18 mouse cellular contexts compared by ENCODE assay signal in the genomic region with DNA sequence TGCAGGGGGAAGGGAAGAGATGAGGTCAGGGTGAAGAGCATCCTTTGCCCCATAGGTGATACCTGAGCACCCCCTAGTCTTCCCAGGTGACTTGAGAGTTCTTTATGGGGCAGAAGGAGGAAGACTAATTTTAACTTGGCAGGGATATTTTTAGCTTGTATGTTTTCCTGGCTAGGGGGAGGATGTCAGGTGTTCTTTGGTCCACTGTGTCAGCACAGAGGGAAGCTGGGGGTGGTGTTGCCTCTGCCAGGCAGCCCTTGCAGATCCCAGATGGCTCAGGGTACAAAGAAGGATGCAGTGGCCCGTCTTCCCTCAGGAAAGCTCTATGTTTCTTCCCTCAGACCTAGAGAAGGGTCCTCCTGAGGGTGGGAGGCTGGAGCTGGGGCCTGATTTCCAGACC. TPM values are rescaled to one million over a fixed set of nuclear protein-coding genes. Genes with fewer than 3 reads are reported as not detected.
DNase-seq lines count a peak whose midpoint lies in the region; ATAC-seq and TF ChIP-seq lines count a peak whose summit lies in the region.
"Had no signal": no experiment of that assay in that cellular context is flagged by ENCODE, and none has a peak within 500 bp of the region (broad histone marks: within the 10 kb centered on the region; RNA-seq: fewer than 3 reads in every experiment).

No protein-coding gene starts in this region.

- no peaks in the 10 kb centered on the region for H3K36me3 ChIP-seq in midbrain, embryonic 15.5 days (replicated peaks)
- H3K36me3 ChIP-seq in midbrain, embryonic 13.5 days = no peaks in the 10 kb centered on the region
- H3K36me3 ChIP-seq: embryonic facial prominence, embryonic 13.5 days; forebrain, embryonic 12.5 days; heart, embryonic 12.5 days; hindbrain, embryonic 12.5 days; intestine, embryonic 15.5 days had no signal

- no peak for ATAC-seq in midbrain, embryonic 15.5 days (replicated peaks)
- no peak for ATAC-seq in midbrain, embryonic 13.5 days
- ATAC-seq: forebrain, embryonic 16.5 days; intestine, embryonic 15.5 days had no signal

- peak; percentile 16 for DNase-seq in cerebellum, adult 11-12 months
- no peak for DNase-seq in cerebellum, adult 8-10 months
- DNase-seq in gastrocnemius, adult 2 months = no peak
- DNase-seq in gastrocnemius, postnatal 25 days = no peak
- DNase-seq in skeletal muscle tissue, adult 2 months (ENCODE audit: low read depth, low spot score) = peak; percentile 48
- DNase-seq: adrenal gland, postnatal 10 days; heart, postnatal 4 days; kidney, adult 18-20 months had no signal

- H3K27ac ChIP-seq in gastrocnemius, adult 2 months = peak overlapping the region; percentile 79; the same call in 1 of the 2 replicates
- H3K27ac ChIP-seq in midbrain, embryonic 15.5 days = peak overlapping the region; percentile 39; the same call in 1 of the 2 replicates
- no peak overlapping the region for H3K27ac ChIP-seq in midbrain, embryonic 13.5 days
- H3K27ac ChIP-seq: embryonic facial prominence, embryonic 13.5 days; forebrain, embryonic 12.5 days; hindbrain, embryonic 12.5 days; intestine, embryonic 15.5 days had no signal

- no peak overlapping the region for H3K4me3 ChIP-seq in gastrocnemius, adult 2 months
- no peak overlapping the region for H3K4me3 ChIP-seq in midbrain, embryonic 15.5 days
- no peak overlapping the region for H3K4me3 ChIP-seq in midbrain, embryonic 13.5 days (replicated peaks)
- H3K4me3 ChIP-seq: embryonic facial prominence, embryonic 13.5 days; forebrain, embryonic 12.5 days; heart, embryonic 12.5 days; hindbrain, embryonic 12.5 days; intestine, embryonic 15.5 days had no signal

- WGBS in midbrain, embryonic 15.5 days = 50% methylated on average over 1 of the region's 1 CpGs
- 52% methylated on average over 1 of the region's 1 CpGs for WGBS in midbrain, embryonic 13.5 days

- TF ChIP-seq CTCF in gastrocnemius, adult 2 months (IDR thresholded peaks at IDR 0.05) = no peak

- H3K9me3 ChIP-seq in midbrain, embryonic 15.5 days = no peaks in the 10 kb centered on the region
- no peaks in the 10 kb centered on the region for H3K9me3 ChIP-seq in midbrain, embryonic 13.5 days
- H3K9me3 ChIP-seq: embryonic facial prominence, embryonic 13.5 days; forebrain, embryonic 12.5 days; heart, embryonic 12.5 days; hindbrain, embryonic 12.5 days; intestine, embryonic 15.5 days had no signal

- no peak overlapping the region for H3K9ac ChIP-seq in midbrain, embryonic 15.5 days
- H3K9ac ChIP-seq in midbrain, embryonic 13.5 days (replicated peaks) = no peak overlapping the region
- H3K9ac ChIP-seq: embryonic facial prominence, embryonic 13.5 days; forebrain, embryonic 12.5 days; heart, embryonic 12.5 days; hindbrain, embryonic 12.5 days; intestine, embryonic 15.5 days had no signal

- H3K4me2 ChIP-seq in midbrain, embryonic 15.5 days = no peak overlapping the region
- H3K4me2 ChIP-seq in midbrain, embryonic 13.5 days (replicated peaks) = no peak overlapping the region
- H3K4me2 ChIP-seq: embryonic facial prominence, embryonic 13.5 days; forebrain, embryonic 12.5 days; heart, embryonic 12.5 days; hindbrain, embryonic 12.5 days; intestine, embryonic 15.5 days had no signal

- H3K27me3 ChIP-seq in midbrain, embryonic 15.5 days (replicated peaks) = no peaks in the 10 kb centered on the region
- no peaks in the 10 kb centered on the region for H3K27me3 ChIP-seq in midbrain, embryonic 13.5 days
- H3K27me3 ChIP-seq: embryonic facial prominence, embryonic 13.5 days; heart, embryonic 12.5 days; hindbrain, embryonic 12.5 days; intestine, embryonic 15.5 days had no signal

- intact Hi-C loops in gastrocnemius, adult 2 months (cut with DNase I) = no loop called here

- H3K4me1 ChIP-seq in midbrain, embryonic 15.5 days = peaks cover 9% of the 10 kb centered on the region
- H3K4me1 ChIP-seq in midbrain, embryonic 13.5 days (replicated peaks) = no peaks in the 10 kb centered on the region; the same call in 1 of the 2 replicates
- H3K4me1 ChIP-seq: embryonic facial prominence, embryonic 13.5 days; forebrain, embryonic 12.5 days; hindbrain, embryonic 12.5 days; intestine, embryonic 15.5 days had no signal

RNA-seq across cellular contexts. Expression of a gene that starts 13.8 kb away (rescaled TPM):
- total RNA-seq in gastrocnemius, adult 2 months (2021) = 10 to 100 TPM; 23.7 to 46.3 TPM
- total RNA-seq in gastrocnemius, postnatal 25 days (2021) = 1 to 10 TPM; 1.3 to 1.5 TPM
- 3.3 and 4.2 TPM in 2 replicates for polyA plus RNA-seq in midbrain, embryonic 15.5 days (2015; fragmentation: Nextera tagmentation; extraction: Ambion mirVana)
- 0.45 and 0.92 TPM in 2 replicates for polyA plus RNA-seq in midbrain, embryonic 13.5 days (2015; fragmentation: Nextera tagmentation; extraction: Ambion mirVana)
- total RNA-seq: MEL had no signal
- polyA plus RNA-seq: C2C12 had no signal

Comparison
In these comparisons a context has a peak if more than half of its experiments do, and no peak if none do; other contexts are left out.
1. DNase-seq: peak in cerebellum, adult 11-12 months (single experiment) and skeletal muscle tissue, adult 2 months (single experiment); none in cerebellum, adult 8-10 months (single experiment), gastrocnemius, adult 2 months (single experiment) and gastrocnemius, postnatal 25 days (single experiment).
2. RNA of a gene that starts 13.8 kb away (total RNA-seq): 23.7 to 46.3 TPM in gastrocnemius, adult 2 months; 1.3 to 1.5 TPM in gastrocnemius, postnatal 25 days; every median in the first group is over 4 times any median in the second.